Mouse (Mus musculus): ENCODE data around the gene Pck2.

Gene Pck2

GRCm38 (mm10) chr14:55598521-55599390 lies 58.7 kb downstream of the Pck2 start:
- DNase-seq (ENCODE audit: low read depth, low spot score), result no peak

Measured in retina, postnatal 7 days (tissue).